Mouse (Mus musculus) CH12.LX (cell line): ENCODE results near the gene Neurog3.

ENCODE experiments used
- CHD2 ChIP-seq: IDR thresholded peaks from 2 replicates; pipeline ENCODE4 v1.6.1; 2011; ENCODE audit warnings: low read length, improper control_type of control experiment
- CTCF ChIP-seq, 2 experiments: IDR thresholded peaks in 1 of 2; conservative IDR thresholded peaks in 1 of 2; 2 replicates each; pipeline ENCODE4 v1.5.1; 2011 to 2012; ENCODE audit warnings: low read depth in 2 of 2, low read length in 2 of 2, improper control_type of control experiment in 1 of 2, inconsistent platforms in 1 of 2, mild to moderate bottlenecking in 1 of 2, moderate library complexity in 1 of 2
- EP300 ChIP-seq: IDR thresholded peaks from 2 replicates; pipeline ENCODE4 v1.6.1; 2011; ENCODE audit warnings: low read length, improper control_type of control experiment
- ETS1 ChIP-seq: conservative IDR thresholded peaks from 2 replicates; pipeline ENCODE4 v1.6.1; 2012; ENCODE audit warnings: low read depth, mild to moderate bottlenecking, inconsistent platforms, low read length, improper control_type of control experiment, moderate library complexity
- KAT2A ChIP-seq: IDR thresholded peaks from 2 replicates; pipeline ENCODE4 v1.6.1; 2012; ENCODE audit warnings: low read length, improper control_type of control experiment, inconsistent platforms; ENCODE audit not compliant: insufficient replicate concordance
- MAFK ChIP-seq: IDR thresholded peaks from 2 replicates; pipeline ENCODE4 v1.6.1; 2011; ENCODE audit warnings: low read length, improper control_type of control experiment; ENCODE audit not compliant: insufficient replicate concordance
- POLR2A ChIP-seq: IDR thresholded peaks from 2 replicates; pipeline ENCODE4 v1.6.1; 2011; ENCODE audit warnings: low read depth, mild to moderate bottlenecking, improper control_type of control experiment, low read length
- POLR2AphosphoS2 ChIP-seq: IDR thresholded peaks from 2 replicates; pipeline ENCODE4 v1.6.1; 2011; ENCODE audit warnings: low read depth, low read length, improper control_type of control experiment
- TBP ChIP-seq: conservative IDR thresholded peaks from 2 replicates; pipeline ENCODE4 v1.6.1; 2011; ENCODE audit warnings: low read depth, low read length, improper control_type of control experiment
- TCF12 ChIP-seq: IDR thresholded peaks from 2 replicates; pipeline ENCODE4 v1.6.1; 2014; ENCODE audit warnings: low read depth, mild to moderate bottlenecking, inconsistent platforms, low read length, improper control_type of control experiment
- UBTF ChIP-seq: IDR thresholded peaks from 2 replicates; pipeline ENCODE4 v1.6.1; 2012; ENCODE audit warnings: low read depth, mild to moderate bottlenecking, inconsistent platforms, low read length, improper control_type of control experiment, moderate library complexity
- ZC3H11A ChIP-seq: IDR thresholded peaks from 2 replicates; pipeline ENCODE4 v1.6.1; 2012; ENCODE audit warnings: low read depth, mild to moderate bottlenecking, inconsistent platforms, low read length, improper control_type of control experiment

DNA sequence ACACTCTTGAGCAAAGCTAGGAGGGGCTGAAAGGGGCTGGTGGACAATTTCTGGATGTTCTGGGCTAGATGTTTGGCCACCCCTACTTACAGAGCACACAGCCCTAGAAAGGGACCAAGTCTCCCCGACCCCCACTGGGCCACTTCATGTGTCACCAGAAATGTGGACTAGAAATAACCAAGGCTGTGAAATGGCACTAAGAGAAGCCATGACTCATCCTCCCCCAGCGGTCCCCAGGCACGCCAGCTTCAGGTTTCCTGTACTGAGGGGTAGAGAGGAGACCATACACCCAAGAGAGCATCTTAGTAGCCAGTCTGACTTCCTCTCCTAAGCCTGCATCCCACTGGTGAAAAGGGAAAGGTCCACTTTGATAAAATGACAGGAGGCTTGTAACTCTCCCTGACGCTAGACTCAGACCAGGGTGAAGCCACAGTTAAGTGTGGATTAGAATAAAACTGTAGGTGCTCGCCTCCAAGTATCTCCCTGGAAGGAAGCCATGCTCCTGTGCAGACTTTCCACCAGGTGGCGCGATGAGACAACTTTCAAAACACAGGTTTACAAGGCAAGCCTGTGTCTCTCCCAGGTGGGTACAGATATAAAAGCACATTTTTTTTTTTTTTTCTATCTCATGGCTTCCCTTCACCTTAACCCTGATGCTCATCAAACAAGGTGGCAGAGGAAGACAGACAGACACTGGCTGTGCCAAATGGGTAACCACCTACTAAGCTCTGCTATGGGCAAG, 27.9 kb upstream of the Neurog3 start:
- TF ChIP-seq CTCF (conservative IDR thresholded peaks at IDR 0.05 in 1 of 2, IDR thresholded peaks at IDR 0.05 in 1 of 2; ENCODE audit: low read depth in 2 of 2, low read length in 2 of 2) (peak; percentile 68 to 98), EP300 (no peak), TCF12 (no peak), TBP (no peak), POLR2A (no peak), KAT2A (no peak), POLR2AphosphoS2 (no peak), UBTF (no peak), CHD2 (no peak), ETS1 (no peak), ZC3H11A (peak; percentile 92), MAFK (no peak)
